Mouse (Mus musculus) limb, embryonic 11.5 days (tissue): ENCODE results near the gene Phykpl. TPM values are rescaled to one million over a fixed set of nuclear protein-coding genes. Genes with fewer than 3 reads are reported as not detected.
"Not testable (repeated sequence)": the region's sequence is repeated elsewhere in the genome, so short reads cannot be mapped to it uniquely, and the experiment has no call there.

ENCODE experiments used
- ATAC-seq: fragments of 200-750 bp; cut with Nextera tagmentation; 2 replicates; pipeline ENCODE4 v1.8.0; 2017; ENCODE audit warnings: low read depth; ENCODE audit not compliant: insufficient number of reproducible peaks, low FRiP score, low TSS enrichment
- DNase-seq: peaks from one replicate; pipeline ENCODE4 v3.0.0-alpha.2; 2015; ENCODE audit warnings: low spot score
- H3K27ac ChIP-seq: fragments of 300-500 bp; sonication (generic); replicated peaks from 2 replicates; pipeline ENCODE4 v1.5.1; 2014; ENCODE audit warnings: low read depth, mild to moderate bottlenecking, low read length
- H3K27me3 ChIP-seq: fragments of 300-500 bp; sonication (generic); 2 replicates; pipeline ENCODE4 v1.6.1; 2014; ENCODE audit warnings: mild to moderate bottlenecking, low read length, mixed read lengths; ENCODE audit not compliant: control insufficient read depth, insufficient read depth
- H3K36me3 ChIP-seq: fragments of 300-500 bp; sonication (generic); 2 replicates; pipeline ENCODE4 v1.6.1; 2014; ENCODE audit warnings: mild to moderate bottlenecking, low read length, moderate library complexity, mixed read lengths; ENCODE audit not compliant: control insufficient read depth, insufficient read depth
- H3K4me1 ChIP-seq: fragments of 300-500 bp; sonication (generic); 2 replicates; pipeline ENCODE4 v1.6.1; 2014; ENCODE audit warnings: low read length, mixed read lengths; ENCODE audit not compliant: control insufficient read depth, insufficient read depth
- H3K4me2 ChIP-seq: fragments of 300-500 bp; sonication (generic); 2 replicates; pipeline ENCODE4 v1.6.1; 2014; ENCODE audit warnings: low read depth, mild to moderate bottlenecking, moderate library complexity; ENCODE audit not compliant: severe bottlenecking
- H3K4me3 ChIP-seq: fragments of 300-500 bp; sonication (generic); 2 replicates; pipeline ENCODE4 v1.5.1; 2014; ENCODE audit warnings: low read depth, low read length
- H3K9ac ChIP-seq: fragments of 300-500 bp; sonication (generic); 2 replicates; pipeline ENCODE4 v1.6.1; 2014; ENCODE audit warnings: mild to moderate bottlenecking, low read length
- H3K9me3 ChIP-seq: fragments of 300-500 bp; sonication (generic); 2 replicates; pipeline ENCODE4 v1.6.1; 2016; ENCODE audit warnings: low read length; ENCODE audit not compliant: control insufficient read depth
- WGBS: fragments of 180-500 bp; shearing (Covaris S2); extraction: QIAGEN DNeasy Blood & Tissue Kit; methylation state at CpG from one replicate; pipeline ENCODE4 v1.1.7; 2014; 5-methylcytosine and 5-hydroxymethylcytosine counted together
- polyA plus RNA-seq: library from polyadenylated mRNA; unstranded; fragments of >200 nt; fragmentation: Nextera tagmentation; extraction: Ambion mirVana; gene quantifications from 2 replicates; pipeline ENCODE4 v1.2.1, GENCODE M21; 2014

The Phykpl gene
- polyA plus RNA-seq, 1 experiment from 2014 or later, result 11.0 TPM

DNA sequence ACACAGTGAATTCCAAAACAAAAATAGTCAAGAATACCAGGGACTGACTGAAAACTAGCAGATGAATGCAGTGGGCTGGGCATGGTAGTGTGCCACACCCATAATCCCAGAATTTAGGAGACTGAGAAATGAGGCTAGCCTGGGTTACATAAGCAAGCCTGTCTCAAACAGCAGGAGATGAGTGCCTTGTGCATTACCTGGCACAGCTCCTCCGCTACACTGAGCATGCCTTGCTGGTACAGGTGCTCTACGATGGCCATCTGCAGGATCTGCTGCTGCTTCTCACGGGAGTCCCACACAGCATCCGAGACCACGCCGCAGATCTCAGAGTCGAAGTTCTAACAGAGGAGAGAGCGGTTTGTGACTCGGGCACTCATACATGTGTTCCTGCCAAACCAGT is 42.9 kb downstream of the Phykpl start:
- Histone ChIP-seq H3K9me3 (no peaks in the 10 kb centered on the region), H3K36me3 (peaks cover 16% of the 10 kb centered on the region; the same call in 1 of the 2 replicates), H3K4me1 (no peaks in the 10 kb centered on the region), H3K4me2 (no peak overlapping the region), H3K27ac (no peak overlapping the region), H3K27me3 (no peaks in the 10 kb centered on the region), H3K9ac (no peak overlapping the region), H3K4me3 (no peak overlapping the region)
- DNase-seq, result no peak
- no peak for ATAC-seq
- 91% methylated on average over 9 of the region's 9 CpGs for WGBS

DNA sequence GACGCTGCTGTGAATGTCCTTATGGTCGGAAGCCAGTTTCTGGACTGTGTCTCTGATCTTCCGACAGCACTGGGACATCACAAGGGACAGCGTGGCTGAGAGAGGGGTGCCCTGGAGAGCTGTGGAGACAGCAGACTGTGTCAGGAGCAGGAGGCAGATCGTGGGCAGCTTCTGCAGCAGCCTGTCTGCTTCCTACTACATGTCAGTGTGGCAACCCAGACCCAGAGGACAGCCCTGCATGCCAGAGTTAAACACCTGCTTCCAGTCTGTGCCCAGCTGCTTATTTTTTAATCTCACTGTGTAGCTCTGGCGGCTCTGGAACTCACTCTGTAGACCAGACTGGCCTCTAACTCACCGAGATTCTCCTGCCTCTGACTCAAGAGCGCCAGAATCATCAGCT is 43.4 kb downstream of the Phykpl start:
- Histone ChIP-seq H3K4me2 (no peak overlapping the region), H3K4me3 (no peak overlapping the region), H3K27me3 (no peaks in the 10 kb centered on the region), H3K9me3 (no peaks in the 10 kb centered on the region), H3K36me3 (peaks cover 12% of the 10 kb centered on the region; the same call in 1 of the 2 replicates), H3K9ac (no peak overlapping the region), H3K27ac (no peak overlapping the region), H3K4me1 (no peaks in the 10 kb centered on the region)
- 84% methylated on average over 8 of the region's 8 CpGs for WGBS
- no peak for DNase-seq
- no peak for ATAC-seq

DNA sequence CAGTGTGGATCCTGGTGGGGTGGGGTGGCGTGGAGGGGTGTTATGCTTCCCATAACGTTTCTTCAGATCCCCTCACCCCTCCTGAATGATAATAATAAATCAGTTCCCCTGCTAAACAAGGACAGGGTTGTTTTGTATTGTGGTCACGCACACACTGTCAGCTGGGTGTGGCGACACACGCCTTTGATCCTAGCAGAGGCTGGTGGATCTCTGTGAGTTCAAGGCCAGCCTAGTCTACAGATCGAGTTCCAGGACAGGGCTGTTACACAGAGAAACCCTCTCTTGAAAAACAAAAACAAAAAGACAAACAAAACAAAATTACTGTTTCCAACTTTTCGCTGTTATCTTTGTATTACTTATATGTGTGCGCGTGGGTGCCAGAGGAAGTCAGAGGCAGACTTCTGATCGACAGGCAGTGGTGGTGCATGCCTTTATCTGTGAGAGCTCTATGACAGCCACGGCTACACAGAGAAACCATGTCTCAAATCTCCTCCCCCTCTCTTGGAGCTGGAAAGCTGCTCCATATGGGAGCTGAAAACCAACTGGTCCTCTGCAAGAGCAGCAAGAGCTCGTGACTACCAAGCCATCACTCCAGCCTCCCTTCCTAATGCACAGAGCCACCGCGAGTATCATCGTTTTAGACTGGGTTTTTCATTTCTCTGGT is 45.2 kb downstream of the Phykpl start:
- Histone ChIP-seq H3K27ac (no peak overlapping the region), H3K27me3 (no peaks in the 10 kb centered on the region), H3K9ac (no peak overlapping the region), H3K4me3 (no peak overlapping the region), H3K9me3 (no peaks in the 10 kb centered on the region), H3K4me2 (no peak overlapping the region), H3K4me1 (no peaks in the 10 kb centered on the region), H3K36me3 (peaks cover 3% of the 10 kb centered on the region; the same call in 1 of the 2 replicates)
- no peak for ATAC-seq
- WGBS, result 86% methylated on average over 15 of the region's 15 CpGs
- no peak for DNase-seq

DNA sequence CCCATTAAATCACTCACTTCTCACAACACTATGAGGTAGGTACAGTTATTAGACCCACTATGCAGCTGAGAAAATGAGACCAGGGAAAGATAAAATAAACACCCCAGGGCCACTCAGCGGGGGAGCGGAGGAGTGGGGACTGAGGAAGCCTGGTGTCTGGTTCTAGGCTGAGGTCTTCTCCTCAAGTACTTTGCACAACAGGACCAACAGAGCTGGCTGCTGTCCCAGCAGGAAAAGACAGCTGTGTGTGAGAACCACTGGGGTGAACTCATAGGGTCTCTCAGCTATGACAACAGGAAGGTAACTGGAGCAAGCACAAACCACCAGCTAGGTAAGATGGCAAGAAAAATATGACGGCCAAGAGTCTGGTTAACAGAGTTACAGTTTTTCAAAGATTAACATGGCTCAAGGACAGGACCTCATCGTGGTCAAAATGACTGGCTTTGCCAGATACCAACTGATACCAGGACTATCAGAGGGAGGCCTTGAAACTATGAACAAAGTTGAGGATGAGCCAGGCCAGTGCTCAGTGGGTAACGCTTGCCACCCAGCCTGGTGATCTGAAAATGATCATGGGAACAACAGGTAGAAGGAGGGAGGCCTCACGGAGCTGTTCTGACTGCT is 47.7 kb downstream of the Phykpl start:
- WGBS, result 87% methylated on average over 6 of the region's 6 CpGs
- DNase-seq, result no peak
- H3K27ac ChIP-seq, result no peak overlapping the region
- no peaks in the 10 kb centered on the region for H3K27me3 ChIP-seq
- no peak overlapping the region for H3K4me2 ChIP-seq
- no peaks in the 10 kb centered on the region for H3K9me3 ChIP-seq
- no peaks in the 10 kb centered on the region; the same call in 1 of the 2 replicates for H3K36me3 ChIP-seq
- H3K4me3 ChIP-seq, result no peak overlapping the region
- no peak for ATAC-seq
- H3K9ac ChIP-seq, result no peak overlapping the region
- H3K4me1 ChIP-seq, result 0 out of 2 replicates have a peak, but pooled peaks cover 3% of the 10 kb centered on the region

DNA sequence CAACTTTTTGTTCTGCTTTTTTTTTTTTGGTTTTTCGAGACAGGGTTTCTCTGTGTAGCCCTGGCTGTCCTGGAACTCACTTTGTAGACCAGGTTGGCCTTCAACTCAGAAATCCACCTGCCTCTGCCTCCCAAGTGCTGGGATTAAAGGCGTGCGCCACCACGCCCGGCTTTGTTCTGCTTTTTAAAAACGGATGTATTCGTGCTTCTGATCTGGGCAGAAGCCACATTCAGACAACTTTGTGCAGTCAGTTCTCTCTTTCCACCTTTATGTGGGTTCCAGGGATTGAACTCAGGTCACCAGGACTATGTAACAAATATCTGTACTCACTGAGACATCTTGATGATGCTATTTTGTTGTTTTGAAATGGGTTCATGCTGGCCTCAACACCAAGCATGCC is 48.6 kb downstream of the Phykpl start:
- H3K36me3 ChIP-seq, H3K9ac ChIP-seq, DNase-seq, H3K27me3 ChIP-seq, H3K4me1 ChIP-seq, H3K4me2 ChIP-seq, H3K4me3 ChIP-seq, ATAC-seq, H3K27ac ChIP-seq, H3K9me3 ChIP-seq: not testable (repeated sequence)
- 91% methylated on average over 7 of the region's 7 CpGs for WGBS

DNA sequence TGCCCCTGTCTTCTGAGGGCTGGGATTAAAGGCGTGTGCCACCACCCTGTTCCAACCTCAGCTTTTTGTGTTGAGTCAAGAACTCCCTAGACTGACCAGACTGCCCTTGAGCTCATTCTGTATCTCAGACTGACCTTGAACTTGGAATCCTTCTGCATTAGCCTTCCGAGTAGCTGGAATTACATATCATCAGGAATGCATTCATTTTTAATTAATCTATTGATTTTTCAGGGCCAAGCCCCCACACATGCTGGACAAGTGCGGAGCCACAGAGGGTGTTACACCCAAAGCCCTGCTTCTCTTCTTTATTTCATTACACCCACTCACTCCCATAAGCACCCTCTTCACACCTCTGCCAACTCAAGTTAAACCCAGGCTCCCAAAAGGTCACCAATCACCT is 49.2 kb downstream of the Phykpl start:
- DNase-seq, result no peak

DNA sequence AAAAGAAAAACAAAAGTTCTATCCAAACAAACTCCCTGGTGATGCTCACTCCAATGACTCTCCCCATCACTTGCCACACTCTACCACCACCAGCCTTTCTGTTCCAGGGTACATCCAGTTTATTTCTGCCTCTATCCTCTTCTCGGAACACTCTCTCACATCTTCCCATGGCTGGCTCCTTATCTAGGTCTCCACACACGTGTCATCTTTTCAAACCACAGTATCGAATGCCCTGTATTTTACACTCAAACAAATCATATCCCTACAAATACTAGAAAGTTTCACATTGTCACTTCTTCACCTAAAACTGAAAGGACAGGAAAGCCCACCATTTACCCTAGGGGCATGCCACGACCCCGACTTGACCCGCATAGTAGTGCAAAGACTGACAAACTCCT is 50.6 kb downstream of the Phykpl start:
- no peak for DNase-seq
- Histone ChIP-seq H3K4me1 (peaks cover 9% of the 10 kb centered on the region), H3K36me3 (no peaks in the 10 kb centered on the region; the same call in 1 of the 2 replicates), H3K4me3 (peak overlapping the region; percentile 72), H3K27me3 (no peaks in the 10 kb centered on the region), H3K9me3 (no peaks in the 10 kb centered on the region), H3K4me2 (peak overlapping the region; percentile 76), H3K9ac (peak overlapping the region; percentile 72), H3K27ac (no peak overlapping the region; the same call in 1 of the 2 replicates)
- no peak for ATAC-seq
- WGBS, result 24% methylated on average over 6 of the region's 6 CpGs

More for the DNA sequence above, 49.2 kb downstream of the Phykpl start:
- Histone ChIP-seq H3K9me3 (no peaks in the 10 kb centered on the region), H3K4me3 (no peak overlapping the region), H3K4me1 (peaks cover 9% of the 10 kb centered on the region), H3K4me2 (no peak overlapping the region), H3K27me3 (no peaks in the 10 kb centered on the region), H3K36me3 (no peaks in the 10 kb centered on the region; the same call in 1 of the 2 replicates), H3K27ac (no peak overlapping the region), H3K9ac (no peak overlapping the region)
- 86% methylated on average over 3 of the region's 3 CpGs for WGBS
- no peak for ATAC-seq

DNA sequence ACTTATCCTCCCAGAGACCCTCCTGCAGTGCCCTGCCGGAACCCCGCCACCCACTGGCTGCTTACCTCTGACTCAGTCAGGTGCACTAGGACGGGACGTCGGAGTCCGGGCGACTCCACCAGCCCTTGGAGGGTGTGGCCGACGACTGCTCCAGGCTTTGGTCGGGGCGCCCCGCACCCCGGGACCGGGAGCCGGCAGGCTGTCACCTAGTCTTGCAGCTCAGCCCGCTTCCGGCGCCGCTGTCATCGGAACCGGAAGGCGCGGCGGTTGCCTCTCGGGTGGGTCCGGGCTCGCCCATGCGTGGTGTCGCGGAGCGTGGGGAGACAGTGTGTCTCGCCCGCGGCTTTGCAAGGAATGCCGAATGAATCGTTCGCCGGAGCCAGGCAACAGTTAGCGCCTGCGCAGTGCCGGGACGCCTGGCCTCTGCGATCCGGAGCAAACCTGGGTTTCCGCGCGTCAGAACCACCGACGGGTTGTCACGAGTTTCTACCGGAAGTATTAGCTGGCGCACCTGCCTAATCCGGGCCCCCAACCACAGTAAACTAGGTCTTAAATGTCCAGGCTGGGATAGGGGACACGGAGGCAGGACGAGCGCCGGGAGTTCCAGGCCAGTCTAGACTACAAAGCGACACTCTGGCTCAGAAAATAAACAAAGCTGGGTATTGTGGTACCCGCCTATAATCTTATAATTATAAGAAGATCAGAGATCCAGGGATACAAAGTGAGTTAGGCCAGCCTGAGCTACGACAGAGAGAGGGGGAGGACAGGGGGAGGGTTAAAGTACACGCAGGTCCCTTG is 51.2 kb downstream of the Phykpl start, which contains the start of gene Rmnd5b:
Rmnd5b (minus strand) TSS at position 372 of the 798 bp plus-strand sequence.
- H3K4me2 ChIP-seq, result peak within 1 kb of the TSS; percentile 76
- H3K36me3 ChIP-seq, result no peaks in the 10 kb centered on the region; the same call in 1 of the 2 replicates
- no peaks in the 10 kb centered on the region for H3K9me3 ChIP-seq
- peak within 1 kb of the TSS; percentile 40; the same call in 1 of the 2 replicates for H3K27ac ChIP-seq
- under 1% methylated on average over 61 of the region's 61 CpGs for WGBS
- peak within 1 kb of the TSS; percentile 72 for H3K4me3 ChIP-seq
- H3K27me3 ChIP-seq, result no peaks in the 10 kb centered on the region
- DNase-seq (peak; percentile 89), ATAC-seq (peak; percentile 69)
- peak within 1 kb of the TSS; percentile 72 for H3K9ac ChIP-seq
- peaks cover 9% of the 10 kb centered on the region for H3K4me1 ChIP-seq
